Mouse (Mus musculus): ENCODE measurements around the gene Fam241a.

DNA sequence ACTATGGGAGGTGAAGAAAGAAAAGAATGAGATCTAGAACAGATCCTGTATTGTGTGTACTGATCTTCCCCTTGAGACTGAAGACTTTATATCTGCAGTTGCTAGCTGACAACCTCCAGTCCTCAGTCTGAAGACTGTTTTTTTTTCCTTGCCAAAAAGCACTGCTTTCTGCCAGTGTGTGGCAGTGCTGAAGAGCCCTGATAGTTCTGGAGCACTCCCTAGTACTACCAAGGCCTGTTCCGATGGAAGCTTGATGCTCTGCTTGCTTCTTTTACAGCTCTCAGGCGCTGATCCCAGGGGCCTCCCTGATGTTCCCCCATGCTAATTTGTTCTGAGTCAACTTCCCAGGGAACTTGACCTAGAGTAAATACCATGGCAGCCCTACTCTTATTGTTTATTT is 31.9 kb downstream of the Fam241a start:
- TF ChIP-seq POLR2A (IDR thresholded peaks at IDR 0.05; ENCODE audit: control insufficient read depth, low read depth, low read length) = no peak
- no peak for TF ChIP-seq CTCF (IDR thresholded peaks at IDR 0.05; ENCODE audit: control insufficient read depth, insufficient read depth, insufficient replicate concordance, low read depth, low read length)

Data from testis, adult 2 months (tissue).